Mouse (Mus musculus) bone marrow macrophage, adult 2 months (primary cell): Measurements from ENCODE around the gene Stoml1.

Experiments used
- CTCF ChIP-seq: IDR thresholded peaks from 2 replicates; pipeline ENCODE4 v1.5.1; 2012; ENCODE audit warnings: low read depth, mild to moderate bottlenecking, low read length, moderate library complexity
- POLR2A ChIP-seq: IDR thresholded peaks from 2 replicates; pipeline ENCODE4 v1.6.1; 2012; ENCODE audit warnings: mild to moderate bottlenecking, low read depth, low read length, borderline replicate concordance

DNA sequence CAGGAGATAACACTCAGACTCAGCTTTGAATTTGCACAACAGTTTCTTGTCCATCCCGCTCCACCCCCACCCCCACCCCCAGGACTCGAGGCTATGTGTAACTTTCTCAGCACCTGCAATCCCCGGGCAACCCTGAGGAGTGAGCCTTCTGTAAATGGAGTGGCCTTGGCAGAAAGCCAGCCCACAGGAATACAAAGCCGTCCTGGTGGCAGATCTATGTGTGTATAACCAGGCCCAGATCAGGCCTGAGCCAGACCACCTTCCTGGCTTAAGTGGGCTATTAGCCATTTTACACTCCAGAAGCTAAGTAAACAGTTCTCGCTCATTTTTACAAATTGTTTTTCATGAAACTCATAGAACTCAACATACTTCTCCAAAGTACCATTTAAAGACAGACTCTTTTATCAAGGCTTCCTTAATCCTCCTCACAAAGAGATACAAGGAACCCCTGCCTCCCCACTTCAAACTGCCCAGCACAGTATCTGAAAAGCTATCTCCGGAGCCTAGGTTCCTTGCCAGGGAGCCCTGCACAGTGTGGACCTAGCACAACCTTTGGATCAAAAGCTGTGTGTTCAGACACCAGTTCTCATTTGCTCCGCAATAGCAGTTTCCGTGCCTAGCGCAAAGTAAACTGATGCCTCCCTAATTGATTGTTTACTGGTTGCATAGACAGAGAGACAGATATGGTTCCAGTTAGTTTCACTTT, 11.0 kb upstream of the Stoml1 start:
- TF ChIP-seq CTCF = no peak
- no peak for TF ChIP-seq POLR2A
